Mouse (Mus musculus) megakaryocyte, adult 5-6 weeks (primary cell): ENCODE results near the gene Vps37b. TPM values are rescaled to one million over a fixed set of nuclear protein-coding genes. Genes with fewer than 3 reads are reported as not detected.

Experiments used
- ATAC-seq: 2 replicates; pipeline ENCODE4 v1.8.0; 2016; ENCODE audit warnings: mild to moderate bottlenecking, inconsistent platforms; ENCODE audit not compliant: poor library complexity, severe bottlenecking
- total RNA-seq, 2 experiments: library from RNA; stranded (forward) in 1 of 2; stranded (reverse) in 1 of 2; fragments of 153-499, 151-499 nt in 1 of 2; fragments of 221-1000, 200-1000 nt in 1 of 2; gene quantifications; 2 replicates each; pipeline versions ENCODE4 v1.2.3 to v1.2.4; 2015 to 2017

The Vps37b gene
- total RNA-seq, 2 experiments from 2014 or later = 29.1 to 29.2 TPM

GRCm38 (mm10) chr5:124025146-124025545, 6.9 kb downstream of the Vps37b start:
- ATAC-seq = peak; percentile 73

- ATAC-seq = peak; percentile 8
These were observed 7.4 kb downstream of the Vps37b start for GRCm38 (mm10) chr5:124024677-124025076.

- ATAC-seq = no peak
These were observed 9.7 kb downstream of the Vps37b start for GRCm38 (mm10) chr5:124022365-124022764.

- 0 out of 2 replicates have a peak, but pooled peaks have one; percentile 19 for ATAC-seq
These were observed 10.4 kb downstream of the Vps37b start for GRCm38 (mm10) chr5:124021701-124022100.

- peak; percentile 5; the same call in 1 of the 2 replicates for ATAC-seq
These were observed 10.9 kb downstream of the Vps37b start for GRCm38 (mm10) chr5:124021148-124021547.

GRCm38 (mm10) chr5:124019348-124020216, 12.5 kb downstream of the Vps37b start:
- ATAC-seq = peak; percentile 45

GRCm38 (mm10) chr5:124018651-124019050, 13.4 kb downstream of the Vps37b start:
- ATAC-seq = no peak

GRCm38 (mm10) chr5:124017941-124018340, 14.1 kb downstream of the Vps37b start:
- no peak for ATAC-seq

GRCm38 (mm10) chr5:124016291-124016821, 15.7 kb downstream of the Vps37b start:
- no peak for ATAC-seq

- ATAC-seq = no peak
These were observed 16.3 kb downstream of the Vps37b start for GRCm38 (mm10) chr5:124015727-124016126.

- peak; percentile 14; the same call in 1 of the 2 replicates for ATAC-seq
These were observed 17.2 kb downstream of the Vps37b start for GRCm38 (mm10) chr5:124014791-124015251.

- ATAC-seq = no peak
These were observed 17.9 kb downstream of the Vps37b start for GRCm38 (mm10) chr5:124014180-124014579.

GRCm38 (mm10) chr5:124013747-124014146, 18.3 kb downstream of the Vps37b start:
- ATAC-seq = no peak

GRCm38 (mm10) chr5:124012885-124013284, 19.2 kb downstream of the Vps37b start:
- ATAC-seq = no peak

- ATAC-seq = peak; percentile 17; the same call in 1 of the 2 replicates
These were observed 20.1 kb downstream of the Vps37b start for GRCm38 (mm10) chr5:124011927-124012326.

- no peak for ATAC-seq
These were observed 21.0 kb downstream of the Vps37b start for GRCm38 (mm10) chr5:124010910-124011655.

GRCm38 (mm10) chr5:124010077-124010476, 22.0 kb downstream of the Vps37b start:
- no peak for ATAC-seq

- ATAC-seq = no peak
These were observed 25.1 kb downstream of the Vps37b start for GRCm38 (mm10) chr5:124006891-124007491.

GRCm38 (mm10) chr5:124006082-124006873, 25.8 kb downstream of the Vps37b start:
- no peak for ATAC-seq

- ATAC-seq = no peak
These were observed 26.5 kb downstream of the Vps37b start for GRCm38 (mm10) chr5:124005591-124005990.
